Mouse (Mus musculus) lung, adult 18-20 months (tissue): ENCODE measurements around the gene Olfr560.

Experiments used
- DNase-seq, 2 experiments: peaks; one replicate each; pipeline ENCODE4 v3.0.0; 2022; ENCODE audit warnings: mixed read lengths in 2 of 2

Olfr560 gene

DNA sequence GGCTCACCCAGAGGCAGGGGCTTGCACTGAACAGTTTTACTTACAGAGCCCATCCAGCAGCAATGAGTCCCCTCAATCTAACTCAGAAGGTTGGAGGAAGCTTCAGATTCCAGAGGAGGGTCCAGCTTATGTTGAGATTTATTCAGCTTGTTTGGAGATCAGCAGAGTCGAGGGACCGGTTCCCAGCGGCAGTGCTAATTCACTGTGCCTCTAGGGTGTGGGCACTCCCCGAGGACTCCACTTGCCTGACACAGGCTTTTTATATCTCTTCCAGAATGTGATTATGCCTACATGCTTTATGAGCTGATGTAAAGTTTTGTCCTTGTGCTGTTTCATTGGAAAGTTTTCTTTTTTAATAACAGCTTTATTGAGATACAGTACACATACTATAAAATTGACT lies at the start of gene Olfr560, which contains the start of gene Olfr78:
Gene Olfr560, minus strand, starts transcription at position 101 of the 400 bp plus-strand sequence.
Gene Olfr78, minus strand, starts transcription at position 206 of the 400 bp plus-strand sequence.
- no peak for DNase-seq

DNA sequence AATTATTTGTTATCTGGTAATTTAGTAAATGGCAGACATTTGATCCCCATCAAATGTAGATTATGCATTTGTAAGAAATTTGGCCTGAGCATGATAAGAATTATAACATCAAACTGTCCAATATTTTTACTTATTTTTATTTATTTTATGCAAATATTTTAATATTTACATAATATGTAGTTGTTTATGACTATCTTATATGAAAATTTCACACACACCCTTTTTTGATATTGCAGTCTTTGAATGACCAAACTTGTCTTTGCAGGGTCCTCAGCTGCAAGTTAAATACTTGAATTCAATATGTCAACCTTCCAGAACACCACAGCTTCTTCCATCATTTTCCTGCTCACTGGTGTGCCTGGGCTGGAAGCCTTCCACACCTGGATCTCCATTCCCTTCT lies 44.0 kb upstream of the Olfr560 start, which contains the start of gene Olfr564:
Gene Olfr564, plus strand, starts transcription at position 301 of the 400 bp plus-strand sequence.
- DNase-seq, result no peak

DNA sequence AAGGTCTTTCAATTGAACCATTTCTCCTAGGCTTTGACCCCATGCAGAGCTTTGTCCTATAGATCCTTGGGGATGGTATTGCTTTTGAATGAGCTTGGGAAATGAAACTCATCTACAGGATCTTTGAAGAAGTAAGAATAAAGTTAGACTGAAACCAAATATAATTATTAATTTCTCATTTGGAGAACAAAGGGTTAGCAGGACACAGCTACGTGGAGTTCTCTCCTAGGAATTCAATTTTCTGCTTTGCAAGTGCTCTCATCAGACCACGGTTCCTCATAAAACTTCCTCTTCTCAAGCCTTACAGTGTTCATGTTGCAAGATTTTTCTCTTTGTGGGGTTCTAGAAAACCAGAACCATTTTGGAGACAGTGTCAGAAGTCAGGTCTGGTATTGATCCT lies 11.8 kb upstream of the Olfr560 start, which contains the start of gene Olfr561:
Gene Olfr561, plus strand, starts transcription at position 301 of the 400 bp plus-strand sequence.
- no peak for DNase-seq

DNA sequence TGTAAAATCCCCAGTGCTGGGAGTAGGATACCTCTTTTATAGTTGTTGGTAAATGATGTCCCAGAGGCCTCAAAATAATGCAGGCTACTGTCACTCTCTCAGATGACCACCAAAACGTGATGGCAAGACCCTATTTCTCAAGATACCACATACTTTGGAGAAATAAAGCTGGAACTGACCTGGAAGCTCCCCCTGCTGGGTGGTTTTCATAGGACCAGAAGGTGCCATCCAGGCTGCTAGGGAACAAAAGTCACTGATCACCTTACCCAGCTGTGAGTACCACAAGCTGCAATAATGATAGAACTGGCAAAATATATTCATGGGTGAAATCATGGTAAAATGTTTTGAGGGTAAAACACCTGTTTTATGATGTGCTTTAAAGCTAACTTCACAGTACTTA lies 7.1 kb downstream of the Olfr560 start:
- no peak for DNase-seq

DNA sequence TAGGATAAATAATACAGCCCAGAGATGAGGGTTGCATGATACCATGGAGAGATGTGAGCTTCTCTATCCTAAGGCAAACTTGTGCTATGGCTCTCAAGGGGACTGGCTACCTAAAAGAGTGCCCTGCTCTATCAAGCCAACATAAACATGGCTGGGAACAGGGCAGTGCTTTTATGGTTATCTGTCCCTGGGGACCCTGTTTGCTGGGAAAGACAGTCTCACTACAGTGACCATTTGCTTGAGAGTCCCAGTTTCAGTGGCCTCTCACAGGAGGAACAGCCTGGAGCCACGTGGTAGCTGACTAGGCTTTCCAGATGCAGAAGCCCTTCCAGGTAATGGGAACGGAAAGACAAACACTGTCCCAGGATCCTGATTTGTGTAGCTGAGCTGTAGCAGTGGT lies 21.5 kb downstream of the Olfr560 start:
- DNase-seq, result no peak

DNA sequence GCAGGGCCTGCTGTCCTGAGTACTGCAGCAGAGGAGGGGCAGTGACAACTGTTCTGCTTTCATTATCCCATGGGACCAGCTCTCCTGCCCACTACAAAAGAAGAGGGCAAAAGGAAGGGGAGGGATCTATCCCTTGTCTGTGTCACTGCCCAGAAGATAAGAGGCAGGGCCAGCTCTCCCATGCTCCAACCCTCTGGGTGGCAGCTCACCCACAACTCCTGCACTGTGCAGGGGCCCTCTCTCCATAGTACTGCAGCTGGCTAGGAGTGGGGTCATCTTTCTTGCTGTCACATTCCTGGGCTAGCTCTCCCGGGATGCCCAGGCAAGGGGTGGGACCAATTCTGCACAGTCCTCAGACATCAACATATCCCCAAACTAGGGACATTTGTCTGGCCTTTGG lies 25.4 kb downstream of the Olfr560 start:
- no peak for DNase-seq

DNA sequence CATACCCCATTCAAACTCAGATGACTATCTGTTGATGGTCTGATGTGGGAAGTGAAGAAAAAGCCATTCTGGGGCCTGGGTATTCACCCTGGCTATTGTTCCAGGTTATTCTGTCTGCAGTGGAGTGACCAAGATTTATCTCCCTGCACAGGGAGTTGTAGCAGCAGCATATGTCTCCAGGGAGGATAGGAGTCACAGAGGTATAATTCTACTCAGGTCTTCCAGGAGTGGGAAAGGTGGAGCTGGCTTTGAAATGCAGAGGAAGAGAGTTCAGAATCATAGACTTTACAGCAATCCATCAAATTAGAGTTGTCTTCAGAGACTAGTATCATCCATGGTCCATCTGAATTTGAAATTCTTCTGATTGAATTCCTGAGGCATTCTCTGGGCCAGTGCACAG lies 31.8 kb downstream of the Olfr560 start, which contains the start of gene Olfr559:
Gene Olfr559, minus strand, starts transcription at position 101 of the 400 bp plus-strand sequence.
- no peak for DNase-seq

DNA sequence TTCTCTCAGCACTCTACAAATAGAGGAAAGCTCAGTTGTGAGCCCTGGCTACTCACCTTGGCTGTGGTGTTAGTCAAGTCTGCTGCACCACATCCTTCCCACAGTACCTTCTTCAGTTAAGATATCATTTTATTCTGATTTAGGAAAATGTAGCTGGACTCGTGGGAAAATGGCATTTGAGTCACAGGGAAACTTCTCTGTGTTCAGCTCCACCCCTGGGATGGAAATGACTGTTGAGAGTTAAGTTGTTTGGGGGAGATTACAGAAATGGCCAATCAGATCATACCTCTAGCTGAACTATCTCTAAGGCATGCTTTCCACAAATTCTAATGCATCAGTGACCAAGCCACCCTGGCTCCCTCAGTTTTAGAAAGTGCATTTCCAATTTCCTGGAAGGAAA lies 40.2 kb downstream of the Olfr560 start, which contains the start of gene Olfr33:
Gene Olfr33, minus strand, starts transcription at position 101 of the 400 bp plus-strand sequence.
- no peak for DNase-seq

DNA sequence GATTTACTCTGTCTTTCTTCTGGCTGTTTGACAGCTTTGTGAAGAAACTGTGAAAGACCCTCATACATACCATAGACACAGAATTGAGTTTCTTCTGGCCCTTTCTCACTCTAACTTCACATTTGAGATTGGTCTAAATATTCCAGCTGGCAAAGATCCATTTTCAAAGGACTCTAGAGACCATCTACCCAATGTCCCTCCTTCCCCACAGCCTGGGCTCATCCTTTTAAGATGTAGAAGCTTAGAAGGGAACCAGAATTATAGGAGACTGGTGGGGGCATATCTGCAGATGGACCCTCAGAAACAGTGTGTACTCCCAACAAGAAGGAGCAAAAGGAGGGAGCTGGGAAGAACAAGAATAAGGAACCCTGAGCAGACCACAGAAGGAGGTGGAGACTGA lies 57.3 kb downstream of the Olfr560 start, which contains the start of gene Olfr558:
Gene Olfr558, plus strand, starts transcription at position 301 of the 400 bp plus-strand sequence.
- no peak for DNase-seq
